Mouse (Mus musculus) ES-Bruce4 (cell line): ENCODE measurements around the gene Slamf8. TPM values are rescaled to one million over a fixed set of nuclear protein-coding genes. Genes with fewer than 3 reads are reported as not detected.

ENCODE experiments used
- H3K27ac ChIP-seq: 2 replicates; pipeline ENCODE4 v1.5.1; 2012; ENCODE audit warnings: low read length, inconsistent platforms; ENCODE audit not compliant: insufficient read depth
- H3K27me3 ChIP-seq: 2 replicates; pipeline ENCODE4 v1.6.1; 2012; ENCODE audit warnings: mild to moderate bottlenecking, low read length, inconsistent platforms; ENCODE audit not compliant: control insufficient read depth, poor library complexity, insufficient read depth, severe bottlenecking
- H3K36me3 ChIP-seq: 2 replicates; pipeline ENCODE4 v1.6.1; 2012; ENCODE audit warnings: inconsistent platforms, mild to moderate bottlenecking, low read length, moderate library complexity; ENCODE audit not compliant: control insufficient read depth, poor library complexity, insufficient read depth, severe bottlenecking
- H3K4me1 ChIP-seq: one replicate; pipeline ENCODE4 v1.8.1; 2011; ENCODE audit warnings: low read length; ENCODE audit not compliant: control insufficient read depth, insufficient read depth
- H3K4me3 ChIP-seq: 2 replicates; pipeline ENCODE4 v1.5.1; 2011; ENCODE audit warnings: low read depth, mild to moderate bottlenecking, low read length
- H3K9ac ChIP-seq: 2 replicates; pipeline ENCODE4 v1.6.1; 2012; ENCODE audit warnings: low read depth, mild to moderate bottlenecking, inconsistent platforms; ENCODE audit not compliant: poor library complexity, severe bottlenecking
- H3K9me3 ChIP-seq: replicated peaks from 2 replicates; pipeline ENCODE4 v1.6.1; 2012; ENCODE audit warnings: mild to moderate bottlenecking, low read length, inconsistent platforms; ENCODE audit not compliant: control insufficient read depth, poor library complexity, insufficient read depth, severe bottlenecking
- CTCF ChIP-seq: IDR thresholded peaks from one replicate; pipeline ENCODE4 v1.8.1; 2011; ENCODE audit warnings: low read depth, low read length
- EP300 ChIP-seq: IDR thresholded peaks from 2 replicates; pipeline ENCODE4 v1.6.1; 2011; ENCODE audit warnings: low read depth, low read length; ENCODE audit not compliant: insufficient read depth
- POLR2A ChIP-seq: IDR thresholded peaks from one replicate; pipeline ENCODE4 v1.8.1; 2011; ENCODE audit warnings: low read length; ENCODE audit not compliant: insufficient read depth
- polyA plus RNA-seq: library from polyadenylated mRNA; stranded (reverse); fragments of >200 nt; gene quantifications from 2 replicates; pipeline ENCODE4 v1.2.4, GENCODE M21; 2011; ENCODE audit warnings: low read depth; ENCODE audit not compliant: missing spikeins, insufficient read depth, insufficient read length

The Slamf8 gene
- polyA plus RNA-seq, 1 experiment: not detected

GRCm38 (mm10) chr1:172566131-172566530 is 24.2 kb downstream of the Slamf8 start:
- Histone ChIP-seq H3K27ac (no peak overlapping the region), H3K36me3 (no peaks in the 10 kb centered on the region), H3K9ac (no peak overlapping the region), H3K9me3 (no peaks in the 10 kb centered on the region), H3K4me3 (no peak overlapping the region), H3K27me3 (no peaks in the 10 kb centered on the region; the same call in 1 of the 2 replicates), H3K4me1 (no peaks in the 10 kb centered on the region)
- no peak for TF ChIP-seq CTCF
- no peak for TF ChIP-seq POLR2A
- TF ChIP-seq EP300: no peak

DNA sequence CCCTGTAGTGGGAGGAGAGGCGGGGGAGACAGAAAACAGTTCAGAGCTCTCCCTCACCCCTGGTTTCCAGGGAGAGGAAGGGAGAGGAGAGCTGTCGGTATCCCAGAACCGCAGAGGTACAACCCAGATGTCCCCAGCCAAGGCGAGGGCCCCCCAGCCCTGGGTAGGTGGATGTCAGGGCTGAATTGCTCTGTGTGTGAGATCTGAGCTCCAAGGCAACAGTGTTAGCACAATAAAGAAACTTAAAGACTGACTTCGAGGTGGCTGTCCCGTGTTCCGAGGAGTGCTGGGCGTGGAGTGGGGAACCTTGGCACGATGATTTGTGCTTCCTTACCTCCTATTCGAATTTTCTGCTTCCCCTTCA is 26.9 kb downstream of the Slamf8 start:
- H3K27ac ChIP-seq: no peak overlapping the region
- H3K4me1 ChIP-seq: no peaks in the 10 kb centered on the region
- H3K9me3 ChIP-seq: no peaks in the 10 kb centered on the region
- H3K4me3 ChIP-seq: peak overlapping the region; percentile 70
- no peaks in the 10 kb centered on the region for H3K36me3 ChIP-seq
- H3K9ac ChIP-seq: peak overlapping the region; percentile 51; the same call in 1 of the 2 replicates
- no peaks in the 10 kb centered on the region; the same call in 1 of the 2 replicates for H3K27me3 ChIP-seq
- TF ChIP-seq EP300: no peak
- no peak for TF ChIP-seq CTCF
- no peak for TF ChIP-seq POLR2A

DNA sequence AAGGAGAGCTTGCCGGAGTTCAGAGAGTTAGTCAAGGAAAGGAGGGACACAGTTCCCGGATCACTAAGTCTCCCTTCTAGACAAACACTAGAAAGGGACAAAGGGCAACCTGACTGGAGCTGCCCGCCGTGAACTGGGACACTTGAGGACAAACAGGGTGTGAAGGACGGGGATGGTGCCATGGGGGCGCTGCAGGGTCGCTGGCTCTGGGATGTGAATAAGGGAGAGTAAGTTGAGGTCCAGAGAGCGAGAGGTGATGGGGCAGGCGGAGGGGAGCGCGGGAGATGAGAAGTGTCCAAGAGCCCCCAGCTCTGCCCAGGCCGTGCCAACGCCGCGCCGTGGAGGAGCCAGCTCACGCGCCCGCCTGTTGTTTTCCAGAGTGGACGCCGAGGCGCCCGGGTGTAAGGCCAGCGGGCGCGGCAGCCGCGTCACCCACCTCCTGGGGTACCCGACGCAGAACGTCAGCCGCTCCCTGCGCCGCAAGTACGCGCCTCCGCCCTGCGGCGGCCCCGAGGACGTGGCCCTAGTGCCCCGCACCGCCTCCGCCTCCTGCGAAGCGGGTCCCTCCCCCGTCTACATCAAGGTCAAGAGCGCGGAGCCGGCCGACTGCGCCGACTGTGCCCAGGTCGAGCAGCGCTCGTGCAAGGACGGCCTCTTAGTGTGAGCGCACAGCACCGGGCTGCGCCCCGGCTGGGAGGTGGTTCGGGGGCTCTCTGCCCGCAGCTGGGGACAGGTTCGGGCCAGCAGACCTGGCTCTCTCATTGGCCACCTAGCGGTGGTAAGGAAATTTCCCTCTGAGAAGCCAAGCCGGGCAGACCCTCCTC is 27.5 kb downstream of the Slamf8 start:
- Histone ChIP-seq H3K4me1 (no peaks in the 10 kb centered on the region), H3K9me3 (no peaks in the 10 kb centered on the region), H3K4me3 (peak overlapping the region; percentile 70), H3K9ac (peak overlapping the region; percentile 51; the same call in 1 of the 2 replicates), H3K27me3 (no peaks in the 10 kb centered on the region; the same call in 1 of the 2 replicates), H3K27ac (no peak overlapping the region), H3K36me3 (no peaks in the 10 kb centered on the region)
- TF ChIP-seq EP300 (no peak), CTCF (peak; percentile 52)

DNA sequence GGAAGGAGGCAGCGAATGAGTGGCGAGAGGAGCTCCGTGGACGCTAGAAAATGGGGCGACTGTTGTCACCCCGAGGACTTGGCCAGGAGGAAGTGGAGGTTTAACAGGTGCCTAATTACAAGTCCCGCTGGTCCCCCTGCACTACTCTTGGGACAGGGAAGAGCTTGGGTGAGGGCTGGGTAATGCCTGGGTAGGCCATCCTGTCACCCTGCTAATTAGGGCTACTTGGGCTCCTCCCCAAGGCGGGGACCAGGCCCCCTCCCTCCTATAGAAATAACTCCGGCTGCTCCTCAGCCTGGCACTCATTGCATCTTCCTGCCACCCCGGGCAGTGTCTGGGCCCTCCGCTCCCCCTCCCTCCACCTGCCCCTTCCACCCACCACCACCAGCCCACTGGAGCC is 34.7 kb downstream of the Slamf8 start, which contains the start of gene Vsig8:
TSS of gene Vsig8 (plus strand) at position 301 of the 400 bp plus-strand sequence.
- Histone ChIP-seq H3K27ac (no peak within 1 kb of the TSS), H3K4me1 (no peaks in the 10 kb centered on the region), H3K9me3 (no peaks in the 10 kb centered on the region), H3K36me3 (no peaks in the 10 kb centered on the region), H3K4me3 (no peak within 1 kb of the TSS), H3K27me3 (no peaks in the 10 kb centered on the region), H3K9ac (no peak within 1 kb of the TSS)
- TF ChIP-seq POLR2A (no peak), CTCF (no peak), EP300 (no peak)

- TF ChIP-seq CTCF (no peak), POLR2A (no peak), EP300 (no peak)
- H3K4me1 ChIP-seq: no peaks in the 10 kb centered on the region
- H3K9me3 ChIP-seq: no peaks in the 10 kb centered on the region
- H3K27me3 ChIP-seq: no peaks in the 10 kb centered on the region
- H3K36me3 ChIP-seq: no peaks in the 10 kb centered on the region
- no peak overlapping the region for H3K4me3 ChIP-seq
- H3K27ac ChIP-seq: no peak overlapping the region
- no peak overlapping the region for H3K9ac ChIP-seq
These were observed 37.7 kb downstream of the Slamf8 start for GRCm38 (mm10) chr1:172552623-172553022.

- H3K4me3 ChIP-seq: no peak overlapping the region
- TF ChIP-seq CTCF: no peak
- TF ChIP-seq EP300: no peak
- TF ChIP-seq POLR2A: no peak
- no peak overlapping the region for H3K27ac ChIP-seq
- H3K27me3 ChIP-seq: no peaks in the 10 kb centered on the region
- no peak overlapping the region for H3K9ac ChIP-seq
- H3K36me3 ChIP-seq: no peaks in the 10 kb centered on the region
- H3K4me1 ChIP-seq: no peaks in the 10 kb centered on the region
- no peaks in the 10 kb centered on the region for H3K9me3 ChIP-seq
These were observed 39.4 kb downstream of the Slamf8 start for GRCm38 (mm10) chr1:172551009-172551408.
